11 mouse cellular contexts compared by ENCODE assay signal in the genomic region with DNA sequence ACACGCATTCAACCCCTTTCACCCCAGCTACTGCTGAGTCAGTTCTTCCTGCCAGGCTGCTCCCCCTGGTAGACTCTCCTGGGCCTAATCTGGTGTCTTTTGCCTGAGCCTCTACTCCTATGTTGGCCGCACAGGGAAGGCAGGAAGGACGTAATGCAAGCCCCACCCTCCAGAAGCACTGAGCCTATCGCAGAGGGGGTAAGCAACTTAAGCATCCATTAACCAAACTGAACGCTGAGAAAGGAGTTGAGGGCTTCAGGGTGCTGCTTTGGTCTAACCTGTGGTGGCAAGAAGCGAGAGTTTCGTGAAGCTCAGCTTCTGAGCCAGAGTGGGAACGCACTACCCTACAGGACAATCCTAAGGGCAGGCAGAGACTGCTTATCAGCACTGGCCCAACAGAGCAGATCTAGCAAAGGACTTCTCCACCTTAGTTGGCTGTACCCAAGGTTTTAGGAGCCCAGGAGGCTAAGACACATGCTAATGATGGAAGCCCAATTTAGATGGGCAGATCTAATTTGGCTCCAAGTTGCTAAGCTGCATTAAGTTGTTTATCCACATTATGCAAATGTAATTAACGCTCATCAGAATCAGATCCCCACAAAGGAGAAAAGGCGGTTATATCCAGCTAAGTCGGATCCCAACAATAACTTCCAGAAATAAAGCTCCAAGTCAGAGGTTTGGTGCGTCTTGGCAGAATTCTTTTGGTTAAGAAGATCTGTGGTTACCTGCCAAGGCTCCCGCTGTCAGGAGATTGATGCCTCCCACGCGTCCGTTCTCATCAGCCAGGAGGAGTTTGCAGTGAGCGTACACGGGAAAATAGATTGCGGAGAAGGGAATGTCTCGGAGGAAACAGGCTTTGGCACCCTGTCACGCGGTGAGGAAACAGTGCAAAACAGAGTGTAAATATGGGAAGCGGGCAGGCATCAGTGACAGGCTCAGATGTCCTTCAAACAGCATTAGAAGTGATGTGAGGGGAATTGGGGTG.
DNase-seq lines count a peak whose midpoint lies in the region.
"Had no signal": no experiment of that assay in that cellular context is flagged by ENCODE, and none has a peak within 500 bp of the region (broad histone marks: within the 10 kb centered on the region; RNA-seq: fewer than 3 reads in every experiment).

No protein-coding gene starts in this region.

- peak; percentile 11 for DNase-seq in heart, postnatal 4 days
- no peak for DNase-seq in heart, postnatal 14 days
- peak; percentile 38 for DNase-seq in ES-CJ7 (ENCODE audit: low read depth, low spot score)
- DNase-seq in cerebellum, adult 8-10 months = peak; percentile 69
- peak; percentile 63 for DNase-seq in left cerebral cortex, adult 18-20 months (ENCODE audit: low spot score in 2 of 2)
- DNase-seq in thymus, adult 18-20 months = no peak
- no peak for DNase-seq in adrenal gland, postnatal 25 days
- no peak for DNase-seq in adrenal gland, adult 18-20 months (ENCODE audit: low spot score in 2 of 2)
- DNase-seq: embryo, embryonic 11 days; gastrocnemius, postnatal 14 days; lung, adult 18-20 months had no signal

- intact Hi-C loops in heart, postnatal 14 days (cut with DNase I) = no loop called here

Comparison
In these comparisons a context has a peak if more than half of its experiments do, and no peak if none do; other contexts are left out.
1. DNase-seq: peak in heart, postnatal 4 days (single experiment), ES-CJ7 (single experiment), cerebellum, adult 8-10 months (single experiment) and left cerebral cortex, adult 18-20 months (2 of 2); none in heart, postnatal 14 days (0 of 2), thymus, adult 18-20 months (0 of 2), adrenal gland, postnatal 25 days (single experiment) and adrenal gland, adult 18-20 months (0 of 2).